Mouse (Mus musculus) skeletal muscle tissue, postnatal 0 days (tissue): ENCODE data around the gene Cnrip1. TPM values are rescaled to one million over a fixed set of nuclear protein-coding genes. Genes with fewer than 3 reads are reported as not detected.

Experiments
- polyA plus RNA-seq: library from polyadenylated mRNA; unstranded; fragments of >200 nt; fragmentation: Nextera tagmentation; extraction: Ambion mirVana; gene quantifications from 2 replicates; pipeline ENCODE4 v1.2.1, GENCODE M21; 2015

The Cnrip1 gene
- 19.8 and 21.9 TPM in 2 replicates for polyA plus RNA-seq

DNA sequence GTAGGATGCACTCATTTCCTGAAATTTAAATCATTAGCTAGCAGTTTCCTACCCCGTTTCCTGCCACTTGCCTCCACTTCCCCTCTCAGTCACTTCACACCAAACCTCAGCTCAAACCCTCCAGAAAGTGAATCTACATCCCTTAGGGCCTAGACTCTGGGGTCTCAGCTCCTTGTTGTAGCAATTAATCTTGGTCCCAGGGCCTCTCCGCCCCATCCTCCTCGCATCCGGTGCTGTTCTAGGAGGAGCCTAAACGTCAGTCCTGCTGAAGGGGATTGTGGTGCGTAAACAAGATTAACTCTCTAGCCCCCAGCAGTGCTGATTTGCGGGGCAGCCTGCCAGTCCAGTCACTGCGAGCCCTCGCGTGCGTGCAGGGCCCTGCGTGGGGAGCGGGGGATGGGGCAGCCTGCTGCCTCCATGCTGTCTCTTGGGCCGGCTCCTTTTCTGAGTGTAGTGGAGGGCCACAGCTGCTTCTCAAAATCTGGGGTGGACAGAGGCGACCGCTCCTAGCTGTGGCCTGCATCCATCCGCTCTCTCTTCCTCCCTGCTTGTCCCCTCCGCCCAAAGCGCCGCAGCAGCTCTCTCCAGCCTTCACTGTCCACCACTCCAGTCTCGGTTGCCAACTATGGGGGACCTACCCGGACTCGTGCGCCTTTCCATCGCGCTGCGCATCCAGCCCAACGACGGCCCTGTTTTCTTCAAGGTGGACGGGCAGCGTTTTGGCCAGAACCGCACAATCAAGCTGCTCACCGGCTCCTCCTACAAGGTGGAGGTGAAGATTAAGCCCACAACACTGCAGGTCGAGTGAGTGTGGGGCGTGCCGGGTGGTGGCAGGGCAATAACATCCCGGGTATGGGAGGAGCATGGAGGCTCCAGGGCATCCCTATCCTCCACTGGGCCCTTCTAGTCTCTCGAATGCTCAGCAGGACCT lies at the start of gene Cnrip1, which contains the start of gene Plek:
TSS of gene Cnrip1 (plus strand) at position 42 of the 931 bp plus-strand sequence.
TSS of gene Plek (minus strand) at position 837 of the 931 bp plus-strand sequence.

Other genes with a start within 250 kb of the Cnrip1 start
- 0.26 and 0.45 TPM in 2 replicates for gene Fbxo48, start 100.2 kb upstream of the Cnrip1 start, polyA plus RNA-seq
- 2.7 and 3.8 TPM in 2 replicates for gene Plek, start 795 bp downstream of the Cnrip1 start, polyA plus RNA-seq
- 119 and 136 TPM in 2 replicates for gene Ppp3r1, start 107.7 kb downstream of the Cnrip1 start, polyA plus RNA-seq
- 11.5 and 12.2 TPM in 2 replicates for gene Wdr92, start 130.5 kb downstream of the Cnrip1 start, polyA plus RNA-seq
- 54.4 and 60.5 TPM in 2 replicates for gene Pno1, start 160.0 kb downstream of the Cnrip1 start, polyA plus RNA-seq
- 69.8 and 80.6 TPM in 2 replicates for gene C1d, start 206.0 kb downstream of the Cnrip1 start, polyA plus RNA-seq